Mouse (Mus musculus) thymus, adult 2 months (tissue): ENCODE data around the gene Rock2. TPM values are rescaled to one million over a fixed set of nuclear protein-coding genes. Genes with fewer than 3 reads are reported as not detected.

Source experiments
- DNase-seq: peaks from one replicate; pipeline ENCODE4 v3.0.0; 2021
- H3K27ac ChIP-seq: fragments of 200-500 bp; 2 replicates; pipeline ENCODE4 v1.5.1; 2012; ENCODE audit warnings: low read length, control low read depth; ENCODE audit not compliant: control insufficient read depth, insufficient read depth
- H3K27me3 ChIP-seq: fragments of 200-500 bp; 2 replicates; pipeline ENCODE4 v1.6.1; 2012; ENCODE audit warnings: mild to moderate bottlenecking, low read length, moderate library complexity, mixed read lengths; ENCODE audit not compliant: control insufficient read depth, insufficient read depth
- H3K36me3 ChIP-seq: fragments of 200-500 bp; 2 replicates; pipeline ENCODE4 v1.6.1; 2012; ENCODE audit warnings: mild to moderate bottlenecking, low read length, moderate library complexity; ENCODE audit not compliant: control insufficient read depth, insufficient read depth
- H3K4me1 ChIP-seq: fragments of 200-500 bp; replicated peaks from 2 replicates; pipeline ENCODE4 v1.6.1; 2012; ENCODE audit warnings: low read length; ENCODE audit not compliant: control insufficient read depth, insufficient read depth
- H3K4me3 ChIP-seq: fragments of 200-500 bp; 2 replicates; pipeline ENCODE4 v1.5.1; 2012; ENCODE audit warnings: mild to moderate bottlenecking, low read length, control low read depth, moderate library complexity; ENCODE audit not compliant: control insufficient read depth, insufficient read depth
- CTCF ChIP-seq: fragments of 200-500 bp; IDR thresholded peaks from 2 replicates; pipeline ENCODE4 v1.5.1; 2012; ENCODE audit warnings: mild to moderate bottlenecking, control low read depth, low read length, moderate library complexity, borderline replicate concordance; ENCODE audit not compliant: control insufficient read depth, poor library complexity, insufficient read depth; ENCODE audit errors: extremely low read depth
- POLR2A ChIP-seq: fragments of 200-500 bp; IDR thresholded peaks from 2 replicates; pipeline ENCODE4 v1.6.1; 2012; ENCODE audit warnings: mild to moderate bottlenecking, low read length, control low read depth, moderate library complexity; ENCODE audit not compliant: control insufficient read depth, poor library complexity, insufficient read depth; ENCODE audit errors: extremely low read depth
- WGBS: fragments of 180-500 bp; shearing (Covaris S2); methylation state at CpG from one replicate; pipeline ENCODE4 v1.1.7; 2018; 5-methylcytosine and 5-hydroxymethylcytosine counted together
- polyA plus RNA-seq: library from polyadenylated mRNA; depleted of rRNA; stranded (reverse); fragments of >200 nt; gene quantifications from 2 replicates; pipeline ENCODE4 v1.2.3, GENCODE M21; 2012

Rock2 gene
- polyA plus RNA-seq, 1 experiment, result 5.4 TPM

GRCm38 (mm10) chr12:16883111-16883510, 11.6 kb upstream of the Rock2 start:
- Histone ChIP-seq H3K27me3 (no peaks in the 10 kb centered on the region), H3K36me3 (no peaks in the 10 kb centered on the region), H3K4me3 (no peak overlapping the region), H3K27ac (no peak overlapping the region), H3K4me1 (no peaks in the 10 kb centered on the region)
- TF ChIP-seq CTCF (no peak), POLR2A (no peak)
- 91% methylated on average over 7 of the region's 7 CpGs for WGBS
- no peak for DNase-seq

- H3K36me3 ChIP-seq, result no peaks in the 10 kb centered on the region
Measured at GRCm38 (mm10) chr12:16884534-16884933, 10.2 kb upstream of the Rock2 start.

GRCm38 (mm10) chr12:16886354-16886753, 8.3 kb upstream of the Rock2 start:
- no peak for TF ChIP-seq CTCF
- no peak for TF ChIP-seq POLR2A
- Histone ChIP-seq H3K4me3 (no peak overlapping the region), H3K36me3 (no peaks in the 10 kb centered on the region), H3K27ac (no peak overlapping the region), H3K4me1 (no peaks in the 10 kb centered on the region), H3K27me3 (no peaks in the 10 kb centered on the region)
- 98% methylated on average over 6 of the region's 6 CpGs for WGBS
- no peak for DNase-seq

More at GRCm38 (mm10) chr12:16884534-16884933, 10.2 kb upstream of the Rock2 start:
- H3K27me3 ChIP-seq, result no peaks in the 10 kb centered on the region
- WGBS, result 91% methylated on average over 4 of the region's 4 CpGs
- no peak for TF ChIP-seq POLR2A
- TF ChIP-seq CTCF, result no peak
- H3K4me1 ChIP-seq, result no peaks in the 10 kb centered on the region
- no peak for DNase-seq
- no peak overlapping the region for H3K4me3 ChIP-seq
- H3K27ac ChIP-seq, result no peak overlapping the region

- H3K4me1 ChIP-seq, result peaks cover 7% of the 10 kb centered on the region; the same call in 1 of the 2 replicates
- H3K36me3 ChIP-seq, result no peaks in the 10 kb centered on the region
- no peak overlapping the region for H3K27ac ChIP-seq
- 96% methylated on average over 2 of the region's 2 CpGs for WGBS
- no peak for DNase-seq
- H3K27me3 ChIP-seq, result no peaks in the 10 kb centered on the region
- H3K4me3 ChIP-seq, result no peak overlapping the region
- no peak for TF ChIP-seq POLR2A
- no peak for TF ChIP-seq CTCF
Measured at GRCm38 (mm10) chr12:16893039-16893438, 1.7 kb upstream of the Rock2 start.

DNA sequence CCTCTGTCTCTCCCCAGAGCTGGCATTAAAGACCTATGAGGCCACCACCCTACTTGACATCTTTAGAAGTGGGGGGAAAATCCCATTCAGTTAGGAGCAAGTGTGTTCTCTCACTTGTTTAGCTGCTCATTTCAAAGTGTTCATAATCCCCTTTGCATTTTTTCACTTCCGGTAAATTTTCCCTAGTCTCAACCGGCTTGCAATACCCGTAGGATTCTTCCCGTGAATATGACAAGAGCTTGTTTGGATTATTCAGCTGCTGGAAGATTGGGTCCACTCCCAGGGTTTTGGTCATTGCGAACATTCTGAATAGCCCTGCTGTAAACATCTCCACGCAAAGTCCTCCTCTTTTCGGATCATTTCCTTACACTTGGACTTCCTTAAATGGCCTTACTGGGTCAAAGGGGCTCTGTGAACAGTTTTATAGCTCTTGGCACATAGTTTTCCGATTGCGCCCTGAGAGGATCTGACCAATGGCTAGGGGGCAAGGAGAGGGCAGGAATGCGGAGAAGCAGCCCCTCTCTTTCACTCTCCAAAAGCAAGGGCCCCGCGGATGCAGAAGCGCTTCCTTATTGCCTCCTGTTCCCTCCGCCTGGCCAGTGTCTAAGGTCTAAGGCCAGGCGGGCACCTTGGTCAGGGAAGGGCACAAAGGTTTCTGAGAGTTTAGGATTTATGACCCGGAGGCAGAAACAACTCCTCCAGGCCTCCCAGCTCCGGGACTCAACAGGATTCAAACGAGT, 869 bp upstream of the Rock2 start:
- 11% methylated on average over 18 of the region's 18 CpGs for WGBS
- Histone ChIP-seq H3K36me3 (no peaks in the 10 kb centered on the region), H3K27ac (peak overlapping the region; percentile 28), H3K27me3 (no peaks in the 10 kb centered on the region), H3K4me3 (peak overlapping the region; percentile 71), H3K4me1 (peaks cover 7% of the 10 kb centered on the region; the same call in 1 of the 2 replicates)
- no peak for TF ChIP-seq CTCF
- no peak for DNase-seq

GRCm38 (mm10) chr12:16895221-16895928, 680 bp downstream of the Rock2 start:
- H3K27ac ChIP-seq, result no peak overlapping the region
- peak; percentile 61 for DNase-seq
- peaks cover 7% of the 10 kb centered on the region; the same call in 1 of the 2 replicates for H3K4me1 ChIP-seq
- peak overlapping the region; percentile 71 for H3K4me3 ChIP-seq
- no peak for TF ChIP-seq POLR2A
- no peak for TF ChIP-seq CTCF
- H3K27me3 ChIP-seq, result no peaks in the 10 kb centered on the region
- WGBS, result under 1% methylated on average over 40 of the region's 41 CpGs
- no peaks in the 10 kb centered on the region for H3K36me3 ChIP-seq
